Mouse (Mus musculus): ENCODE data around the gene Gabrb2. TPM values are rescaled to one million over a fixed set of nuclear protein-coding genes. Genes with fewer than 3 reads are reported as not detected.

Gabrb2 gene
- polyA plus RNA-seq, 1 experiment from 2014 or later = 2.3 TPM

DNA sequence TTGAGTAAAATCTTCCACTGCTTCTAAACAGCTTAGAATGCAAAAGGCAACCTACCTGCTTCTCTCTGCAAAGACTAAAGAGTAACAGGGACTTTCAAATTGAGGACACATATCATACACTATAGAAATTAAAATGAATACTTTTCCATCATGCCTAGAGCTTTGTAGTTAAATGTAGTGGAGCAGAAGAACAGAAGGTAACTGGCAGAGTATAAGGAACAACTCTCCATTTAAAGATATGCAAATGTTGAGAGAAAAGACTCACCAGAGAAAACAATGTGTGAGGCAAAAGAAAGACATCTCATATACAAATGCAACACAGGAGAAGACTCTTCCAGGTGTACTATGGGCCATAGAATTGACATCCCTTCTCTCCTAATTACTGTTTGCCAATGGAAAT, 232.0 kb downstream of the Gabrb2 start:
- H3K27me3 ChIP-seq (replicated peaks) = no peaks in the 10 kb centered on the region
- H3K4me2 ChIP-seq = no peak overlapping the region
- H3K9ac ChIP-seq = no peak overlapping the region
- H3K9me3 ChIP-seq = no peaks in the 10 kb centered on the region
- H3K4me1 ChIP-seq = no peaks in the 10 kb centered on the region
- no peaks in the 10 kb centered on the region for H3K36me3 ChIP-seq
- no peak for ATAC-seq (ENCODE audit: insufficient read depth, low FRiP score, low read depth)
- no peak overlapping the region for H3K4me3 ChIP-seq (replicated peaks)
- no peak overlapping the region for H3K27ac ChIP-seq

DNA sequence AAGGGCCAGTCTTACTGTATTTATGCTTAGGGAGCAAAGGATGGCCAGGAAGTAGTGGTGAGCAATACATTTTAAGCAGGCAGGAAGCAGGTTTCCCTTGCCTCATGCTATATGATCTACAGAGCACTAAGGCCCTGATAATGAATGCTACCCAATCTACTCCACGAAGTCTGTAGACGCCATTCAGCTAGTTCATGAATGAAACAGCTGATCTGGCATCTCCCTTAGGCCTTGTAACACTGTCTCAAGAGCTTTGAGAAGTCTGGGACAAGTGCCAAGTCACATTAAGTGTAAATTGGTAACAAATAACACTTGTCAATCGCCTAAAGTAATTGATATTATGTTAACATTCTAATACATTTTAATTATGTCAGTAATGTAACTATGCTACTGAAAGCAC, 234.6 kb downstream of the Gabrb2 start:
- no peak overlapping the region for H3K4me2 ChIP-seq
- WGBS = 64% methylated on average over 3 of the region's 3 CpGs
- ATAC-seq (ENCODE audit: insufficient read depth, low FRiP score, low read depth) = no peak
- no peaks in the 10 kb centered on the region for H3K27me3 ChIP-seq (replicated peaks)
- H3K9me3 ChIP-seq = no peaks in the 10 kb centered on the region
- H3K27ac ChIP-seq = no peak overlapping the region
- H3K4me1 ChIP-seq = no peaks in the 10 kb centered on the region
- no peaks in the 10 kb centered on the region for H3K36me3 ChIP-seq
- H3K4me3 ChIP-seq (replicated peaks) = no peak overlapping the region
- H3K9ac ChIP-seq = no peak overlapping the region

DNA sequence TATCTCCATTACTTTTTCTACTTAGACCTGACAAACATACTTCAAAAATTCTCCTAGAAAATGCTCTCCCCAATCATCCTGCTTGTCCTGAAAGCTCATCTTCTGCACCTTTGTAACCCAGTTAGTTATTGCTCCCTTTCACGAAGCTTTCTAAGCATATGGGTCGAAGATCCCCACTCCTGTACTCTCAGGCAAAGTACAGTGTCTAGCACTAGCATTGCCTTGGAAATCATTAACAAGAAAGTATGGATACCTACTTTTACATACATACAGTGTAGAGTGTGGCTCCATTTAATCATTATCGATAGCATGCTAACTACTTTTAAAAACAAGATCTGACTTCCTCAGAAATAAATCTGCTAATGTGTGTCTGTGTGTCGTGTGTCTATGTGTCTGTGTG, 249.1 kb downstream of the Gabrb2 start:
- no peak overlapping the region for H3K9ac ChIP-seq
- no peak overlapping the region for H3K27ac ChIP-seq
- no peak for ATAC-seq (ENCODE audit: insufficient read depth, low FRiP score, low read depth)
- WGBS = 85% methylated on average over 4 of the region's 4 CpGs
- H3K4me2 ChIP-seq = no peak overlapping the region
- H3K9me3 ChIP-seq = no peaks in the 10 kb centered on the region
- no peaks in the 10 kb centered on the region for H3K27me3 ChIP-seq (replicated peaks)
- H3K36me3 ChIP-seq = no peaks in the 10 kb centered on the region
- no peaks in the 10 kb centered on the region for H3K4me1 ChIP-seq
- no peak overlapping the region for H3K4me3 ChIP-seq (replicated peaks)

Other genes starting within 250 kb of the Gabrb2 start
- gene Gabra1, start 236.8 kb upstream of the Gabrb2 start, polyA plus RNA-seq (2015; fragmentation: Nextera tagmentation; extraction: Ambion mirVana) = 3.3 and 3.5 TPM in 2 replicates
- not detected in 2 replicates for gene Gabra6, start 98.7 kb upstream of the Gabrb2 start, polyA plus RNA-seq (2015; fragmentation: Nextera tagmentation; extraction: Ambion mirVana)